Mouse (Mus musculus) right cerebral cortex, postnatal 14 days (tissue): ENCODE results near the gene Tmem223.
"Not testable (repeated sequence)": the region's sequence is repeated elsewhere in the genome, so short reads cannot be mapped to it uniquely, and the experiment has no call there.

Experiments
- DNase-seq: peaks from one replicate; pipeline ENCODE4 v3.0.0; 2022

Gene Tmem223

DNA sequence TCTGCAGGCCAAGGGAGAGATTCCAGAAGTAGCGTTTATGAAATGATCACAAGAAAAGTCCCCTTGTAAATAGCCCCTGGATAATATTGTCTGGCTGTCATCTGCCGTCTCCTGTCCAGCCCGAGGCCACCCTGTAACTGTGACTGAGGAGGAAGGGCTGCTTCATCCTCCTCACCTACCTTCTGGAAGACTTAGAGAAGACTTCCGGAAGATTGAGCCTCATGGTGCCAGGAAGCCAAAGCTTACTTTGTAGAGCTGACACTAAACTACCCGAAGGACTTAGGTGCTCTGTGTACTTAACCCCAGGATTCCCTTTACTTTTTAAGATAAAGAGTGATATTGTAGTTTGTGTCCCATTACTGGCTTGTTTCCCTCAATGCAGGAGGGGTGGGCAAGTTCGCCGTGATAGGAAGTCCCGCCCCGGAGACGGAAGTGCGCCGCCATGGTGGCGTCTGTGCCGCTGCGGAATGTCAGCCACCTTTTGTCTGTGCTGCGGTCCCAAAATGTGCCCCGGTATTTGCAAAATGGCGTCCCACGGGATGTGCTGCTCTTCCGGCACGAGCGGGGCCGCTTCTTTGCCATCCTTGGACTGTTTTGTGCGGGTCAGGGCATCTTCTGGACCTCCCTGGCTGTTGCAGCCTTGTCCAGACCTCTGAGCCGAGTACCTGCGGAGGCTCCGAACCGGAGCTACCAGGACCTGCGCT lies at the start of gene Tmem223:
Tmem223 (plus strand) TSS at position 430 of the 704 bp plus-strand sequence.
- DNase-seq = peak; percentile 80

DNA sequence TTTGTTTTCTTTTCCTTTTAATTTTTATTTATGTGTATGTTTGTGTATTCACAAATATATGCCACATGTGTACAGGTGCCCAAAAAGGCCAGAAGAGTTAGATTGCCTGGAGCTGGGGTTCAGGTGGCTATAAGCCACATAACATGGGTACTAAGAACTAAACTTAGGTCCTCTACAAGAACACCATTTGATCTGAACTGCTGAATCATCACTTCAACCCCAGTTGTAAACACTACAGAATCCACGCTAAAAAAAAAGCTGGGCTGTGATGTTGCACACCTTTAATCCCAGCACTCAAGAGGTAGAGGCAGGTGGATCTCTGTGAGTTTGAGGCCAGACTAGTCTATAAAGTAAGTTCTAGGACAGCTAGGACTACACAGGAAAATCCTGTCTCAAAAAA lies 49.4 kb upstream of the Tmem223 start:
- DNase-seq = no peak

DNA sequence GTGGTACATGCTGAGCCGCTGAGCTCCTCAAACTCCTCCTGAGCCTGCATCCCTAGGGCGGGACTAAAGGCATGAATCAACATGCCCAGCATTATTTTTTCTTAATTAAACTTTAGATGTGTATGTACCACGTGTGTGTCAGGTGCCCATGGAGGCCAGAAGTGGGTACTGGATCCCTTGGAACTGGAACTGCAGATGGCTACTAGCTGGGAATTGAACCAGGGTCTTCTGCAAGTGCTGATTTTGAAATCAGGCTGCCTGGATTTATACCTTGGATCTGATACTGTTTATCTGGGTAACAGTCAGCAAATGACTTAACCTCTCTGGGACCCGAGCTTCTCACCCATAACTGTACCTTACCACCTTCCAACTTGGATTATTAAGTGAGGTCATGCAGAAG lies 48.8 kb upstream of the Tmem223 start:
- no peak for DNase-seq

DNA sequence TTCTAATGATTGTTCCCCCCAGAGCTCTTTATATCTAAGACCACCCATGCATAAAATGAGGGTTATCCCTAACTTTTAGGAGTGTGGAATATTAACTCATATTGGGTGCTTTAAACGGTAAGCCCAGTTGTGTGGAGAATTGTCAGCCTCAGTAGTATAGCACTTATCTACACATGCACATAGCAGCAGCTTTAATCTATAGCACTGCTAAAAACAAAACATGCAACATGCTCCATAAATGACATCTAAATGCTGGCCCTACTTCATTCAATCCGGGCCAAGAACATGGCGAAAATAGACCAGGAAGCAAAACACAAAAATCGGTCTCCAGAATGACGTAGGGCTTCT lies 48.3 kb upstream of the Tmem223 start:
- DNase-seq = no peak

DNA sequence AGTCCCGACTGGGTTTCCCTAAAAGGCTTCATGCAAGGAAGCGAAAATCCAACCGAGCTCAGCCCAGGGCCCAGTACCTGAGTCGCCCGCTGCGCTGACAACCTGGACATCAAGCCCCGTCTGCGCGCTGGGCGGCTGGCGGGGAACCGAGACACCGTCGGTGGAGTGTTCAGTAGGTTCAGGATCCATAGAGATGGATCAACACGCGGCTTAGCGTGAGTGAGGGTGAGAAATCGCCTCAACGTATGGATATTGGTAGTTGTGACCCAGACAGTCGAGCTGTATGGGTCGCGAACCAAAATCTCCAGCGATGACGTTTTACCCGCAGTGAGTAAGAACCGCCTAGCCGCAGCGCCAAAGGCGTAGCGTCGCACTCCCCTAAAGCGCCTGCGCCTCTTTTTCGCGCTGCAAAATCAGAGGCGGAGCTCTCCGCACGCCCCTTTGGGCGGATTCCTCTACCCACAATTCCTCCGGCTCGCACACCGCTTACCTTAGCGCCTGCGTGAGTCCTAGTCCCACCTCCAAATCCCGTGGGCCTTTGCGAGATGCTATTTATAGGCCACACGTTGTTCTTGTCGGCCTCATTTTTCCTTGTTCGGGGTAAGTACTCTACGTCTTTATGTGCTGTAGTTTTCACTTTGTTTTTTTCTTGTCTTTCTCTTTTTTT lies 47.8 kb upstream of the Tmem223 start, which contains the start of gene Slc3a2:
Slc3a2 (minus strand) TSS at position 463 of the 667 bp plus-strand sequence.
- peak; percentile 91 for DNase-seq

DNA sequence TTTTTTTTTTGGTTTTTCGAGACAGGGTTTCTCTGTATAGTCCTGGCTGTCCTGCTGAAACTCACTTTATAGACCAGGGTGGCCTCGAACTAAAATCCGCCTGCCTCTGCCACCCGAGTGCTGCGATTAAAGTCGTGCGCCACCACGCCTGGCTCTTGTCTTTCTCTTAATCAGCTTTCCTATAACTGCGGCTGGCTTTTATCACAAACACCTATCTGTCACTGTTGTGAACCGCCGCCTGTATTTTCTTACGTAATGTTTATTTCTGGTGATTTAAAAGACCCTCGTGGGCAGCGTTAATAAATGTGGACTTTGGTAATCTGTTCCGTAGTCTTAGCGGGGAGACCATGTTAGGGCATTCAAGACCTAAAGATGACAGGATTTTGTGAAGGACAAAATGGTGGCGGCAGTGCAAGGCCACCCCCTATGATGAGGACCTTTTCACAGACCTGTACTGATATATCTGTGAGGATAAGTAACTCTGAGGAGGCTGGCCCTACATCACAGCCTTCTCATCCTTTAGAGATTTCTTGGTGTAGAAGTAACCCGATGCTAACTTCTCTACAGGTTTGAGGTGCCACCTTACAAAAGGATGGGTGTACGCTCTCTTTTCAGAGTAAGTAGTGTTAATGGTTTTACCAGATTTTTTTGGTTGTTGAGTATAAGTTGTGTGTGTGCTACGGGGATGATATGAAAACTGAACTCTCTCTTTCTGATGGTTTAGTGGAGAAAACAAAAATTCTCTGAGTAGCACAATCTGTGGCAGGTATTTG lies 47.0 kb upstream of the Tmem223 start:
- peak; percentile 12 for DNase-seq

DNA sequence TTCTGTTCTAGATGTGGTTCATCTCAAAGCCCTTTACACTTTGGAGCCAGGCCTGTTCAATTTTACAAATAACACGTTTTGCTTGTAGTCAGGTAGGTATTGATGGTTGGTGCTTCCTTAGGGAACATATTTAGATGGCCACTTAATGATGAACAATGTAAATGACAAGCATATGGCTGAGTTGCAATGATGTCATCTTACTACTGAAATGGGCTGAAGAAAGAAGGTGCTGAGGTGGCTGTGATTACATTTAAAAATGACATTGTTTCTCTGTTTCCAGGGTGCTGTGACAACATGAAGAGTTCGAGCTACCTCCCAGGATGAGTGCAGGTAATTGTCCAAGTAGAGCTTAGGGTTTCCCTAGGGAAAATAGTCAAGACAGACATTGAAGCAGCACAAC lies 46.4 kb upstream of the Tmem223 start:
- no peak for DNase-seq

DNA sequence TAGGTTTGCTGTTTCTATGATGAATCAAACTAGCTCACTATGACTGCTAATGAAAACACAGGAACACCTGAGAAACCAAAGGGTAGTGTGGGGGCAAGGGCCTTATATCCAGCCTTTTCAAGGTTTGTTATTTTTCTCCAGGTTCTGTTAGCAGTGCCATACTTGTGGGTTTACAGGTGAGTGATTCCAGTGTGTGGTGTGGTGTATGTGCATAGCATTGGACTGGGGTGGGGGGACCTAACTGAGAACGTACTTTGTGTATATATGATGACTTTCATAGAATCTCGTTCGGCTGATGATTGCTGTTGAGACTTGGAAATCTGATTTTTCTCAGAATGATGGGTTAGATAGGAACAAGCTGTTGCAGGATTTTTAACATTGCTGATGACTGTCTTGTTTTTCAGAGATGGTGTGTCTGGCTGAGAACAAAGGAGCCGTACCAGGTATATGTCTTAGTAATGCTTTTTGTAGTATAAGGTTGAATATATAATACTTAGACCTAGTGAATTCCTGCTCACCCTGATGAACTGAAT lies 45.6 kb upstream of the Tmem223 start:
- no peak for DNase-seq

DNA sequence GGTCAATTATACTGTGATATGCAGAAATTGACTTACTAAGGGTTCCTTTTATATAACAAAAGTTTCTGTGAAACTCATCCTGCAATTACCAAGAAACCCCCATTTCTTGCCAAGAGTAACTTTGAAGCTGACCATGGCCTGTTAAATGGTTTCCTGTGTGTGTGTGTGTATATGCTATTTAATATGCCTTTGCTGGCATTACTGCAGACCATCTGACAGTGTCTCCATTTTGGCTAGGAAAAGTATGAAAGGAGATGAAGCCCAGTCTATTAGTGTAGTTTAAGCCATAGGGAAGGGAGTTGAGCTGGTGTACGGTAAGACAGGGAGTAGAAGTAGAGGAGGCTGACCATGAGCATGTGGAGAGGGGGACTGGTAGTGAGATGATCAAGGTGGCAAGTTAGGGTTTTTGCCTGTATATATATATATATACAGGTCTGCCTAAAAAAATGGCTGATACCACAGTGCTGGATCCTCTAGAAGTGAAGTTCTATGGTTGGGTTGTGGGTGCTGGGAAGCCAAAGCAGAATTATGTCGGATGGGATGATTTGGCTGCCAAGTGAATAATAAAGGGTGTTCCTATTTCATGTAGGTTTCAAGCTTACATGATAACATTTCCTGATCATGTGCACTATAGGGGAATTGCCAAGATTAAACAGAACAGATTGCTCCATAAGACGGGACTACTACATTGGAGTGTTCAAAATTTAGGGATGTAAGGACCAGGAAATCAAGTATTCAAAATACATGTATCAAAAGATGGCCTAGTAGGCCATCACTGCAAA lies 44.0 kb upstream of the Tmem223 start:
- DNase-seq = no peak

DNA sequence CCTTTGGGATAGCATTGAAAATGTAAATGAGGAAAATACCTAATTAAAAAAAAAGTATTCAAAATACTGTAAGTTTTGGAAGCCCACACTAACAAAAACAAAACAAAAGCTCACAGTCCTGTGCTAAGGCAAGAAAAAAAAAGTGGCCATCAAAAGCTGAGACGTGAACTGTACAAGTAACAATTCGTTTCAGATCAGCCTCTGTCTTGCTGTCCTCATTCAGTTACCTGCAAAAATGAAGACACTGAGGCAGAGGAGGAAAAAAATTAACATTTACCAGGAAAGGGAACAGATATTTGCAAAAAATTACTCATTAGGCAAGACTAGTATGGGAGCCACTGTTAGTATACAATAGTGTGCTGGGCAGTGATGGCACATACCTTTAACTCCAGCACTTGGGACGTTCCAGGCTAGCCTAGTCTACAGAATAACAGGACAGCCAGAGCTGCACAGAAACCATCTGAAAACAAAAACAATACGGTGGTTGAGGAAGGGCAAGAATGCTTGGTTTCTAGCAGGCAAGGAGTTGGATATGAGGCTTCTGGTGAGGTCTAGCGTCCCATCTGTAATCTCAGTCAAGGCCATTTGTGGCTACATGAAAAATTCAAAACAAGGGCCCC lies 43.2 kb upstream of the Tmem223 start:
- no peak for DNase-seq

DNA sequence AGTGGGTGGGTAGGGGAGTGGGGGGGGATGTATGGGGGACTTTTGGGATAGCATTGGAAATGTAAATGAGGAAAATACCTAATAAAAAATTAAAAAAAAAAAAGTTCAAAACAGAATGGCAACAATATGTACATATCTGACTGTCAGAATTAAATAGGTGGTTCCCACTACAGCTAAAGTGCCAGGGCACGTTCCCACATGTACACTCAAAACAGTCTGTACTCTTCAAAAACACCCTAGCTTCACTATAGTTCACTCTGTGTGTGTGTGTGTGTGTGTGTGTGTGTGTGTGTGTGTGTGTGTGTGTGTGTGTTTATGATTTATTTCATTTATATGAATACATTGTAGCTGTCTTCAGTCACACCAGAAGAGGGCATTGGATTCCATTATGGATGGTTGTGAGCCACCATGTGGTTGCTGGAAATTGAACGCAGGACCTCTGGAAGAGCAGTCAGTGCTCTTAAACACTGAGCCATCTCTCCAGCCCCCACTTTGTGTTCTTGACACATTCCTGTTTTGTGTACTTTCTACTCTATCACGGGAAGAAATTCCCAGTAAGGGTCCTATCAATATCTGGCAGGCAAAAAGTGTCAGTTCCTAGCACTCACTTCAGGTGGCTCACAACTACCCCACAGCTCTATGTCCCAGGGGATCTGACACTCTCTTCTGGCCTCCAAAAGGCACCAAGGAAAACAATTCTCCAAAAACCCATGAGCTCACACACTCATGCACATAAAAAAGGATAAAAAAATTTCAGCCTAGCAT lies 42.3 kb upstream of the Tmem223 start:
- DNase-seq = not testable (repeated sequence)

DNA sequence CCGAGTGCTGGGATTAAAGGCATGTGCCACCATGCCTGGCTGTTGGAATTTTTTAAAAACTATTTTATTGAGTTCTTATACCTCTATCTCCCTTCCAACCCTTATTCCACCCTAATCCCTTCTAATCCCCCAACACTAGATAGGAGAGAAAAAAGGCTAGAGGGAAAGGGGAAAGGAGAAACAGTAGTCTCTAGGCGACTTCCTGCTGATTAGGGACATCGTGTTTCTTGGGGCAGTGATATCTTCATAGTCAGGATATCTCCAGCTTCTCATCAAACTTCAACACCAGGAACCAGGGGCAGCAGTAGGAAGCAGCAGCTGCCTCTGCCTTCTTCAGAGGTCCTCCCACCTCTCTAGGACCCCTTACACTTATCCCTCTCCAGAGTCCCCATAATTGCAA lies 36.5 kb upstream of the Tmem223 start:
- DNase-seq = no peak

DNA sequence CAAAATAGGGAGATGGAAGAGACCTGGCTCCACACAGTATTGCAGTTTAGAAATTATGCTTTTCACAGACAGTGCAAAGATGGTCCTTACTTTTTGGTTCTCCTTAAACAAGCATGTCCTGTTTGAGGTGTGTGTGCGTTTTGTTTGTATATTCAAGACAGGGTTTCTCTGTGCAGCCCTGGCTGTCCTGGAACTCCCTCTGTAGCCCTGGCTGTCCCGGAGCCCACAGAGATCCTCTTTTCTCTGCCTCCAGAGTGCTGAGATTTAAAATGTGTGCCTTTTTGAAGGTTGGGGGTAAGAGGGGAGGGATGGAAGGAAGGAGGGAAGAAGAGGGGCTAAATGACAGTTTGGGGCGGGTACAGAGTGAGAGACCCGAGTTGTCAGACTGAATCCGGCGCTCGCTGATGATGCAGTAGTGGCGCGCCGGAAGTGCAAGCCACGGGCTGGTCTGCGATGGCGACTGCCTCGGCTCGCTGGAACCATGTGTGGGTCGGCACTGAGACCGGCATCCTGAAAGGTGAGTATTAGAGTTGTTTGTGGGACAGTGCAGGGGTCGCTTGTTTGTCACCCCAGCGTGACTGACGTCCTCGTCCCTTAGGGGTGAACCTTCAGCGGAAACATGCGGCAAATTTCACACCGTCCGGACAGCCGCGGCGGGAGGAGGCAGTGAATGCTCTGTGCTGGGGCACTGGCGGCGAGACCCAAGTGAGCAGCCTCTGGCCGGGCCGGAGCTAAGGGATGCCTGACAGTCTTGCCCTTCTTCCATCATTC lies 35.2 kb upstream of the Tmem223 start, which contains the start of gene Wdr74:
Wdr74 (plus strand) TSS at position 439 of the 771 bp plus-strand sequence.
- peak; percentile 92 for DNase-seq

DNA sequence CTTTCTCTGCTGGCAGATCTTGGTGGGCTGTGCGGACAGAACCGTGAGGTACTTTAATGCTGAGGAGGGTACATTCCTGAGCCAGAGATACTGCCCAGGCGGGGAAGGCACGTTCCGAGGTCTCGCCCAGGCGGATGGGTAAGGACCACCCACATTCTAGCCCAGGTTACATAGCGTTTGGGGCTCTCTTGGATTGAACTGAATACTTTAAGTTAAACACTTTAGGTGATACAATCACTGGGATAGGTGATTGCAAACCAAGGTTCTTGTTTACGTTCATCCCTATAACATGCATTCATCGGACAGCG lies 34.7 kb upstream of the Tmem223 start:
- no peak for DNase-seq

DNA sequence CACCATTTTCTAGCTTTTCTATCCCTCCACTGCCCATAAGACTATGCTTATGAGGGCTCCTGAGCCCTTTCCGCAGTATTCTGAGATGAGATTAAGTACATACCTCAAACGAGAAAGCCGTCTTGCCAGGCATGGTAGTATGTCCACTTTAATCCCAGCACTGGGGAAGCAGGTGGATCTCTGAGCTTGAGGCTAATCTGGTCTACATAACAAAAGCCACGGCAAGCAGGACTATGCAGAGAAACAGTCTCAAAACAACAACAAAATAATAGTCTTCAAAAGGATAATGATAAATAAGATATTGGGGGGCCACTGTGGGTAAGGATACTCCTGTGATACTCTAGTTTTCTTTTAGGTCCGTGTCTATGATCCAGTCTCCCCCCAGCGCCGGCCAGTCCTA lies 31.9 kb upstream of the Tmem223 start:
- DNase-seq = no peak

DNA sequence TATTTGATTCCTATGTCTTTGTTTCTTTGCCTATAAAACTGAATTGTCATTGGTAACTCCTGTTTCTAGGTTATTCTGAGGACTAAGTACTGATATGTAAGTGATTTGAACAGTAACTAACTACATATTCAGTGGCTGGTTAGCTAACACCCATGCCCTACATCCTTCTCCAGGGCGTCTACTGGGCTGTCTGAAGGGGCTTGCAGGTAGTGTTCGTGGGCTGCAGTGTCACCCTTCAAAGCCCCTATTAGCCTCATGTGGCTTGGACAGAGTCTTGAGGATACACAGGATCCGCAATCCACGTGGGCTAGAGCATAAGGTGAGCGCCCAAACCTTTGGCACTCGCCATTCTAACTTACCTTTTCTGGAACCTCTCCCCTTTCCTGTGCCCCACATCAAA lies 31.1 kb upstream of the Tmem223 start:
- no peak for DNase-seq

DNA sequence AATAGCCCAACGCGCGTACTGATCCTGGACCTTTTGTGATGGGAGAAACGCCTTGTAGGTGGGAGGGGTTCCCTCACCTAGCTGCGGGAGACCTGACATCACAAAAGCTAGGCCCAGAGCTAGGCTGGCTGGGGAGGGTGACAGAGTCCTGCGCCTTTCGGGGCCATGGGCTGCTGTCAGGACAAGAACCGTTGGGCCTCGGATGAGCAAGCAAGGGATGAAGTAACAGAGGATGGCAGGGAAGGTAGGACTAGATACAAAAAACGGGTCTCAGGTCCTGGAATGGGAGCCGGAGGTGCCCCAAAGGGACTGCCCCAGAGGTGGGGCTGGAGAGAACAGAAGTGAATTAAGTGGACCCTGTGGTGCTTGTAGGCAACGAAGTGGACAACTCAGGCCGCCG lies 30.2 kb upstream of the Tmem223 start, which contains the start of gene 1700092M07Rik:
1700092M07Rik (plus strand) TSS at position 116 of the 400 bp plus-strand sequence.
- DNase-seq = no peak

DNA sequence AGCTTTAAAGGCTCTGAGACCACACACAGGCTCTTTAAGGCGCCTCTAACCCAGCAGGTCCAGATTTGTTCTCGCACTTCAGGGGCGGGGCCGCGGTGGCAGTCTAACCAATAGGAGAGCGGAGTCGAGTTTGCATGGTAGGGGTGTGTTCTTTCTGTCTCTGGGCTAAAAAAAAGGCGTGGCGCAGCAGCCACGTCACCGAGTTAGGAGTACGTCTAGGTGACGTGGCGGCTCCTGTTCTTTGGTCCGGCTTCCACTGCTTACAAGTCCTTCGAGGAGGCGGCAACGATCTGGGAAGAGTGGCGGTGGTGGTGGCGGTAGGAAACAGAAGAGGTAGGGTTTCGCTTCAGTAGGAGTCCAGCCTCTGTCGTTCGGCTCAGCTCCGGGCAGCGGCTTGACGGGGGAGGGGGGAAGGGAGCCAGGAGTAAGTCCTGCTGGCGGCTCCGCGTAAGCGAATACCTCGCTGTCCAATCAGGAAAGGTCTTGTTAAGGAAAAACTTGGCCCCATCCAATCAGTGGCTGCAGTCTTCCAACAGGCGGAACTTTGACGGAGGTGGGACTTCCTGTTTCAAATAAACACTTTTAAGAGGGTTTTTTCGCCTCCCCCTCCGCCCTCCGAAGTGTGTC lies 29.4 kb upstream of the Tmem223 start, which contains the start of gene Stx5a:
Stx5a (plus strand) TSS at position 171 of the 627 bp plus-strand sequence.
- DNase-seq = peak; percentile 91

DNA sequence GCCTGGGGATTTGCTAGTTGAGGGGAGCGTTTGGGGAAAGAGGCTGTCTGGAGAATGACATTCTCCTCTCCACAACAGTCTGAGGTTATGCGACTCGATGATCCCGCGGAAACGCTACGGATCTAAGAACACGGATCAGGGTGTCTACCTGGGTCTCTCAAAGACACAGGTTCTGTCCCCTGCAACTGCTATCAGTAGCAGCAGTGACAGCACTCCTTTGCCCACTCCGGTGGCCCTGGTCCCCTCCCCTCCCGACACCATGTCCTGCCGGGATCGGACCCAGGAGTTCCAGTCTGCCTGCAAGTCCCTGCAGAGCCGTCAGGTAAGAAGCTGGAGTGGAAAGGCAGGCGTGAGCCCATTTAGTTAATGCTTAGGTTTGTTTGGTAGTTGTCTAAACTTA lies 28.6 kb upstream of the Tmem223 start:
- no peak for DNase-seq

DNA sequence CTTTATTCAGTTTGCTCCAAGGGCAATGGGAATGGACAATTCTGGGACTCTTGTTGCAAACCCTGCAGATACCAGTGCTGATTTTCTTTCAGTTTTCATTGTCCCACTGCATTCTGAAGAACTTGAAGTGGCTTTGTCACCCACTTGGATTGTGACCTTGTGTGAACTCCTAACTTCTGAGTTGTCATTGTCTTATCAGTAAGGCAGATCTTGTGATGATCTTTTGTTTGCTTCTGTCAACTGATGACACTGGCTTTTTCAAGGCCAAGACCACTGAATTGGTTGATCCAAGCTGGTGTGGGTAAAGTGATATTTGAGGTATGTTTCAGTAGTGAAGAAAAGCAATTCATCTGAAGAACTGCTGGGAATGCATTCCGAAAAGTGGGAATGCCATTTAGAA lies 25.4 kb upstream of the Tmem223 start:
- DNase-seq = no peak
